Mouse (Mus musculus): ENCODE results near the gene Arpc3.
"Not testable (repeated sequence)": the region's sequence is repeated elsewhere in the genome, so short reads cannot be mapped to it uniquely, and the experiment has no call there.

Gene Arpc3

DNA sequence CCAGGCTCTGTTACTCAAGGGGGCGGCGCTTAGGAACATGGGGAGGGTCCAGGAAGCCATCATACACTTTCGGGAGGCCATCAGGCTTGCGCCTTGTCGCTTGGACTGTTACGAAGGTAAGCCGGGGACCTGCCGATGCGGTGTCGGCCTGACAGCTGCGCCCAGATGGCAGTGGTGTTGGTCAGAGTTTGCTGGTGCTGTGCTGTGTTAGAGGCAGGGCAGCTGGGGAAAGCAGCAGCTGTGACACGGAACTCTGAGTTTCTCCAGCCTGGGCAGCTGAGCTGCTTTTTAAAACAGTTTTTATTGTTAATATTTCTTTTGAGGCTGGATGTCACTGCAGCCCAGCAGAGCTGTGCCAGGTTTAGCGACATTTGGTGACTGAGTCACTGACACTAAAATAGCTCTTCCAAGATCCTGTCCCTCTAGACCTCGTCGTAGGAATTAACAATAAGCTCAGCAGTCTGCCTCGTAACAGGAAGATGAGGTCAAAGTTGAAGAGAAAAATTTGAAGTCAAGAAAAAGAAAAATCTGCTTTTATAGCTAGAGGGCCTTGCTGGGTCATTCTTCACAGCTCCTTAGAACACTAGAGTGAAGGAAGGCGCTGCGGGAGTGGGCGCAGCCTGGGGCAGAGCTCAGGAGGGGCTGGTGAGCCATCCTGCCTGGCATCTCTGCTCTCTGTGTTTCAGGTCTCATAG lies 47.9 kb downstream of the Arpc3 start:
- DNase-seq (ENCODE audit: low spot score) = no peak

DNA sequence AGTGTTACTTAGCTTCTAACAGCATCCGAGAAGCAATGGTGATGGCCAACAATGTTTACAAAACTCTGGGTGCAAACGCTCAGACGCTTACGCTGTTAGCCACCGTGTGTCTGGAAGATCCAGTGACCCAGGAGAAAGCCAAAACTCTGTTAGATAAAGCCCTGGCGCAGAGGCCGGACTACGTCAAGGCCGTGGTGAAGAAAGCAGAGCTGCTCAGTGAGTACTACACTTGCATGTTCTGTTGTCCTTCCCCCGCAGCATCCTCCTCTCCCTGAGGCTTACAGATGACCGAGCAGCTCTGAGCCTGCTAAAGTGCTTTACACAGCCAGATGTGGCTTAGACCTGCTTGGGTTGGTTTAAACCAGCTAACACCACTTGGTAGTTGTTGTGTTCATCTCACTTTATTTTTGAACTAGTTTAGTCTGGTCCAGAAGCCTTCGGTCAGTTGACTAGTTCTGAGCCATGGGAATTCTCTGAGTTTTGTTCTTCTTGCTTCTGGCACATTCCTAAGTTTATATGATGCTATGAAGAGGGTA lies 48.5 kb downstream of the Arpc3 start:
- DNase-seq (ENCODE audit: low spot score) = no peak

DNA sequence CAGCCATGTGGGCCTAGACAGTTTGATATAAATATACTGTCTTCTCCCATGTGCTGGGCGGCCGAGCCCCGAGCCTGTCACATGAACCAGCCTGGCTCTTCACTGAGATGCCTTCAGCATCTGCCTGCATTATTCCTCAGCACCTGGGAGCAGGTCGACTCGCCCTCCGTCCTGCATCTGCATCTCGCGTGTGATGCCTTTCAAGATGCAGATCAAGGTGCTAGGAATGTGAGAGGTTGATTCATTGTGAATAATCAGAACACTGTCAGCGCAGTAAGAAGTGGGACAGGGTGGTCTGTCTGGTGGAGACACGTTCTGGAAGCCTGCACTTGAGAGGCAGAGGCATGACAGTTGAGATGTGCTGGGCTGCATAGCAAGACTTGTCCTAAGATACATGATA lies 52.8 kb downstream of the Arpc3 start:
- DNase-seq (ENCODE audit: low spot score) = no peak

DNA sequence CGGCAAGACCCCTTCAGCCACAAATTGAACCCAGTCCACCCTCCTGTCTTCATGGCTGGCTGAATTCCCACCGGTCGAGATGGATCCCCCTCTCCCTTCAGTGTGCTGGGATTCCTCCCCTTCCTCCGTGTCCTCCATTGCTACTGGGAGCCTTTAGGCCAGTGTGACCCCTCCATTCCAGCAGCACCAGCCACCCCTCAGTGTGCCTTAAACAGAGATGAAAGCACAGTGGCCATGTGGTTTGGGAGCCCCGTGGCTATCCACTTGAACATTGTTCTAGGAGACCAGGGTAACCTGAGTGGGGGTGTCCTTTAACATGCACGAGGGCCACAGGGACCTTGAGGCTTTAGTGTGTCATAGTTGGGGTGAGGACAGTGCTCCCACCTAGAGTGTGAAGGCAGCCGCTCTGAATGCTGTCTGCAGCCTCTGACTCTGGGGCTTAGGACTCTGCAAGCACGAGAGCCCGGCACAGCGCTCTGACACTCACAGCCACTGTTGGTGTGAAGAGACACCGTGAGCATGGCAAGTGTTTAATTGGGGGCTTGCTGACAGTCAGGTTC lies 53.5 kb downstream of the Arpc3 start:
- DNase-seq (ENCODE audit: low spot score) = no peak

DNA sequence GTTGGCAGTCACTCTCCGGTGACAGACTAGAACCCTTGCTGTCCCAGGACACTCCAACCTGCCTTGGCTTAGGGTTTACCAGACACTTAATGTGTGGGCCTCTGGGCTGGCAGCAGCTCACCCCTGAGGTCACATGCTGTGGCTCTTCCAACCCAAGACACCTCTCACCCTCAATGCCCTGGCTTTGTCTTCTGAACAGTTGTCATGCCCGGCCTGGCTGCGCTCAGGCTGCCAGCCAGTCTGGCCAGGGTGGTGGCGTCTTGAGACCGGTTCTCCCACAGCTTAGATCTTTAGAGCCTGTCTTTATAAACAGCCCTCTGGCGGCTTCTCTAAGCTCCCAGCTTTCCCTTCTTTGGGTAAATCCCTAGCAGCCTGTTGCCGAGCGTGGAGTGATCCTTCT lies 56.2 kb downstream of the Arpc3 start:
- DNase-seq (ENCODE audit: low spot score) = no peak

DNA sequence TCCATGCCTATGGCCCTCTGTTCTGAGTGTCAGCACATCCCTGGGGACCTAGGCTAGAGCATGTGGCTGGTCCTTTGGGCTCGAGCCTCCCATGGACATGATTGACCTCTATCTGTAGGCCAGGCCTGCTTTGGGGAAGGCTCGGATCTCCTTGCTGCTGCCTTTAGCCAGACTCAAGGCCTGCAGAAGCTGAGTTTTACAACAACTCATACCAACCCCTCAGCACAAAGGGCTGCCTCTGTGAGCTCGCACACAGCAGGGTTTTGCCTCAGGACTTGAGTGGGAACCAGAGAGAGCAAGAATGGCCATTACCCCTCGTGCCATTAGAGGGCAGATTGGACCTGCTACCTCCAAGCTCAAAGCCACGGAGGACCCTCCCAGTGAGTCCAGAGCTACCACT lies 57.2 kb downstream of the Arpc3 start:
- no peak for DNase-seq (ENCODE audit: low spot score)

DNA sequence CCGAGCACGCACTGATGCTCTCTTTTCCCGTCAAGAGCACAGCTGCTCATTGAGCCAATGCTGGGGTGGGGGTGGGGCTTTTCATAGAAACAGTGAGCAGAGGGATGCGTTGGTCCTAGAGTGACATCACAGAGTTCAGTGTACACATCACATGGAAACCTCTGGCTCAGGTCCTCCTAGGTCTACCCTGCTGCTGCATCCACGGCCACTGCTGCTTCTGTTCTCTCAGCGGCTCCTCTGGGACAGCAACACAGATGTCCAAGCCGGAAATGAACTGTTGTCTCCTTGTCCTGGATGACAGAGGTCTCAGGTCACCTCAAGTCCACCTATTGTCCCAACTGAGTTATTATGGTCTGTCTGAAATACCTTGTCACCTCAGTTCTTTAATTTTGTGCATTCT lies 58.3 kb downstream of the Arpc3 start:
- DNase-seq (ENCODE audit: low spot score) = no peak

DNA sequence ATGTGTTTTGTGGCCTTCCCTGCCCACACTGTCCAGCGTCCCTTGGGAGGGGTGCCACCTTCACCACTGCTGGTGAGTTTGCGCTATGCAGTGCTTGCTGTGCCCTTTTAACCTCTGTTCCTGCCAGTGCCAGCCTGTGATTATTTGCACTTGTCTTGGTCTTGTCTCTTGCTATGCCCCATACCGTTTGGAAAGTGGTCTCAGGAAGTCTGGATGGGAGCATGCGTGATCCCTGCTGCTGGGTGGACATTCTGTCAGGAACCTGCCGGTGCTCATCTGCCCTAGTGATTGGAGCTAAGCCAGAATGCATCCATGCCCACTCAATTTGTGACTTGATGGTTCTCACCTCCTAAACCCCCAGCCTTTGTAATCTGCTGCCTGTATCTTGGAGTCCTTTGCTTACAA lies 59.2 kb downstream of the Arpc3 start:
- DNase-seq (ENCODE audit: low spot score) = no peak

DNA sequence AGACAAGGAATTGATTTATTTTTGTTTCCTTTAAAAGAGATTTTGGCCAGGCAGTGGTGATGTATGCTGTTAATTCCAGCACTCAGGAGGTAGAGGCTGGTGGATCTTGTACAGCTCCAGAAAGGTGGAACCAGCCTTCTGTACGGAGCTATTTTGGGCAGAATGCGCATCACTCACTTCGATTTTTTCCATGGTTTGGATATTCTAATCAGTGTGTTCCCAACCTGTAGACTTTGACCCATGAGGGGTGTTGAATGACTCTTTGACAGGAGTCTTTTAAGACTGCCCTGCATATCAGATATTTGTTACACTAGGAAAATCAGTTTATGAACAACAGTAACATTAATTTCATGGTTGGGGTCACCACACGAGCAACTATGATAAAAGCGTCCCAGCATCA lies 59.6 kb downstream of the Arpc3 start:
- no peak for DNase-seq (ENCODE audit: low spot score)

DNA sequence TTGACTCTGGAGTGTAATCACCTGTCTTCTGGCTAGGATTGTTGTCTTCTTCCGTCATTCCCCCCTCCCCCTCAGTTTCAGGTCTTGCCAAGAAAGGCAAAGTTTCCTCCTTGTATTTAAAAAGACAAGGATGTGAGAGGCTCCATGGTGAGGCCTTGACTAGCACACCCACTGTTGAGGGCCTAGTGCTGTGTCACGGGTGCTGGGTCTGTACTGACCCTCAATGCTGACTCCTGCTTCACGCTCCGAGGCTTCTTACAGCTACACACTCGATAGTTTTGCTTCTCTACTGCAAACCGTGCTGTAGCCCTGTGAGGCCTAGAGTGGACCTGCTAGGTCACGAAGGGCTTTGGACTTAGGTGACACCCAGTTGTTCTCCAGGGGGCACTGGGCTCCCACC lies 60.5 kb downstream of the Arpc3 start:
- DNase-seq (ENCODE audit: low spot score) = no peak

DNA sequence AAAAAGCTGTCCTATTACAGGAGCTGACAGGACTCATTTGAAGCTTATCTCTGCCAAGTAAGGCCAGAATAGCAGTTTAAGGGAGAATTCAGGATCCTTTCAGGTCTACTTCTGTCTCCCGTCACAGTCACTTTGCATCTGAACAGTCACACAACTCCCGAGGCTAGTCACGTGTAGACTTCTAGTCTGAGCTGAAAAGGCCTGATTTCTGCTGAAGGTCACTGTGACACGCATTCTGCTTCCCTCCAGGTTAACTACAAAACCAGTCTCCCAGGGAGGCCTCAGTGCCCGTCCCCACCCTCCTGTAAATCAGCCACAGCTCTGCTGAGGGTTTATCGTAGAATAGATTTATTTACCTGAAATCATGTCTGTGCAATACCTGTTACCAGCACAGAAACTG lies 61.5 kb downstream of the Arpc3 start:
- no peak for DNase-seq (ENCODE audit: low spot score)

DNA sequence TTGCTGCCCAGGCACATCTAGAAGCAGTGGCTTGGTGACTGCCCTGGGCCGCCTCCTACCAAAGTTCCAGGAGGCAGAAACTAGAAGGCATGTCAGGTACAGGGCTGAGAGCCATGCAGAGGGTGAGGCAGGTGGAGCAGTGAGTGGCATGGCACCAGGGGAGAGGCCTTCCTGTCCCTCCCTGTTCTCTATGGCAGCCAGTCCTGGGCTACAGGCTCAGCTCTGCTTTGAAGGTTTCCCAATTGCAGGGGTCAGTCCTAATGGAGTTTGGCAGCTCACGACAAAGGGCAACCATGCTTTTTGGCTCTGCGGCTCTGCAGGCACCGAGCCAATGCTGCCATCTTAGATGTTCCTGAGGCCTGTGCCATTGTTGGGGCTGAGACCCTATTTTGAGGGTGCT lies 62.8 kb downstream of the Arpc3 start:
- no peak for DNase-seq (ENCODE audit: low spot score)

DNA sequence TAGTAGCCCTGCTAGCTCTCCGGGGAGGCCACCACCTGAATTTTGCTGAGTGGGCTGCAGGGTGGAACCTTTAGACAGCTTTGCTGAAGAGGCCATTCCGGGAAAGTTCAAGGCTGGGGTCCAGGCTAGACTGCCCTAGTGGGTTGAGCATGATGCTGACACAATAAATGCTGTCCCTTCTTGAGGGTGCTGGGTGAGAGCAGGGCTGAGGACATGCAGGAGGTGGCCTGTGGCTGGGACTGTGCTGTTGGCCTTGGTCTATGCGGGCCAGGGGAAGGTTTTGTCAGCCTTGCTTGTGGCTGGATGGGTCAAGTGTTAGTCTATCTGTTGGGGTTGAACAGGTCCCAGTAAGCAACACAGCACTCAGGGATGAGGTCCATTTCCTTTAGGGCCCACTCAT lies 63.2 kb downstream of the Arpc3 start:
- no peak for DNase-seq (ENCODE audit: low spot score)

DNA sequence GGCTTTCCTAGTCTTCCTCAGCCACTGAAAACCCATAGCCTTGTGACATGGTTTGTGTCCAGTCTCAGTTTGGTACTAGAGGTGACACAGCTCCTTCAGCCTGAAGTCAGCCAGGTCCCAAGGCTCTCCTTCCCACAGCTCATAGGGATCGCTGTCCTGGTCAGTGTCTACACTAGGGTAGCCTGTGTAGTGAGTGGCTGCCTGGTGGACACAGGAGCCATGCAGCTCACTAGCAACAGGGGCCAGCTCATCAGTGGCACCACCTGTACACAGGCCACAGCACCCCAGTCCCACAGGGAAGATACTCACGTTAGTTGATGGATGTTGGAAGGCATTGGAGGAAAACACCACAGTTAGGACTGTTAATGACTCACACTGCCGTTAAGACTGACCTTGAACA lies 63.9 kb downstream of the Arpc3 start:
- no peak for DNase-seq (ENCODE audit: low spot score)

DNA sequence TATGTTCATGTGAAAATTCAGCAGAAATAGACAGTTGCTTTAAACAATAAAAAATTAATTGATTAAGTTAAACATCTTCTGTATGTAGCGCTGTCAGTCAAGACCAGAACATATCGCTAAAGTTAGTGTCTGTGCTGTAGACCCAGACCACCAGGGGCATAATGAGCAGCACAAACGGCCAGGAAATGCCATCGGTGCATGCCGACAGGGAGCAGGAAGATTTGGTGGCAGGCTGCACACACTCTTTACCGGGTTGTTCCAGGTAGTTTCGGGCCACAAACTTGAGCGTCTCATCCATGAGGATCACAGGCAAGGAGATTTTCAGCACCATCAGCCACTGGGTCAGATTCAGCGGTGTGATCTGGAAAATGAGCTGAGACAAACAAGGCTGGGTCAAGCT lies 65.4 kb downstream of the Arpc3 start:
- DNase-seq (ENCODE audit: low spot score) = not testable (repeated sequence)

DNA sequence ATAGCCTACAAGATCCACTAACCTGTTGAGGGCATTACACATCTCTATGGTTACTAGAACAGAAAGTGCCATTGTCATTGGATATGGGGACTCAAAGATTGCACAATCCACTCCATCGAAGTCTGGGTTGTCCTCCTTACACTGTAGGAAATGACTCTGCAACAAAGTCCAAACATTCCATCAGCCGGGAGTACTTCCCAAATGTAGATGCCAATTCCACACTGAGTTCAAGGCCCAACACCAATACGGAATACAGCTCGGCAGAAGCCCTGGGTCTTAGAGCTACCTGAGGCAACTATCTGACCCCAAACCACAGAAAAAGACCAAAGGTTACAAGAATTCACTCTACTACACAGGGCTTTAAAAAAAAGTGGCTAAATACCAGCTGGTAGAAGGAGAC lies 66.4 kb downstream of the Arpc3 start:
- no peak for DNase-seq (ENCODE audit: low spot score)

DNA sequence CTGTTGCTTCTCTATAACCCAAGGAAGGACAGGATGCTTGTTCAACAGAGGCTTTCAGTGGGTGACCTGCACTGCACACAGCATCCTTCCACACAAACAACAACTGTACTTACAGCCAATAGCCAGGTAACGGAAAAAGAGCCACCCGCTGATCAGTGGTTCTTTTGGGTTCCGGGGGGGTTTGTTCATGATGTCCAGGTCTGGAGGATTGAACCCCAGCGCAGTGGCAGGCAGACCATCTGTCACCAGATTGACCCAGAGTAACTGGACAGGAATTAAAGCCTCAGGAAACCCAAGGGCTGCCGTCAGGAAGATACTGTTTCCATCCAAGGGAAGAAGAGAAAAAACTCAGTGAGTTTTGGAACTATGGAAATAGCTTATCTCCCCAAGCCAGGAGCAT lies 67.7 kb downstream of the Arpc3 start:
- no peak for DNase-seq (ENCODE audit: low spot score)

DNA sequence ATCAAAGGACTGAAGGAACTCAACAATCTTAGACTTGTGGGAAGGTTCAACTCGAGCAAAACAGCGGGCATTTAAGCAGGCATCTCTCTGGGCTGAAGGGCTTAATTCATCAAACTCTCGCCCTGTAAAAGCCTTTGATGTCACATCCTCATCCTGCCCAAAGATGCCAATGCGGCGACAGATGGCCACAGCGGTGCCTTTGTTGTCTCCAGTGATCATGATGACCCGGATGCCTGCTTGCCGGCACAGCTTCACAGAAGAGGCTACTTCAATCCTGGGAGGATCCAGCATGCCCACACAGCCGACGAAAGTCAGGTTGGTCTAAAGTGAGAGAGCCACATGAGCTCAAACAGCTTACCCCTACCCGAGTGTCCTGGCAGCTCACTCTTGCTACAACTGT lies 69.0 kb downstream of the Arpc3 start:
- no peak for DNase-seq (ENCODE audit: low spot score)

DNA sequence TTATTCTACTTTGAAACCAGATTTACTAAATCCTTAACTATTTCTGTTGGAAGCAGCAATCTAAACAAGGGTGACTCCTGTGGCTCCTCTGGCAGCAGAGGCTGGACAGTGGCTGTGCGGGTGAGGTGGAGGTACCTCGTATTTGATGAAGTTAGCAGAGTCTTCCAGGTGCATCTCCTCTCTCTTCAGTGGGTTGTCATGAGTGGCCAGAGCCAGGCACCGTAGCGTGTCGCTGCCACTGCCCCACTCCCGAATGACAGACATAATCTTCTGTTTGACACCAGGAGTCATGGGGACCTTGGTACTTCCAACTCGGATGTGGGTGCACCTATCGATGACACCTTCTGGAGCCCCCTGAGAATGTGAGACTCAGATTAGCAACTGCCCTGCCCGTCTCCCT lies 69.8 kb downstream of the Arpc3 start:
- DNase-seq (ENCODE audit: low spot score) = no peak

All from urinary bladder, postnatal 10 days (tissue).